Mouse (Mus musculus) ES-Bruce4 (cell line): Measurements from ENCODE around the gene 4930430F08Rik. TPM values are rescaled to one million over a fixed set of nuclear protein-coding genes. Genes with fewer than 3 reads are reported as not detected.

Experiments used
- H3K27ac ChIP-seq: 2 replicates; pipeline ENCODE4 v1.5.1; 2012; ENCODE audit warnings: low read length, inconsistent platforms; ENCODE audit not compliant: insufficient read depth
- H3K27me3 ChIP-seq: 2 replicates; pipeline ENCODE4 v1.6.1; 2012; ENCODE audit warnings: mild to moderate bottlenecking, low read length, inconsistent platforms; ENCODE audit not compliant: control insufficient read depth, poor library complexity, insufficient read depth, severe bottlenecking
- H3K36me3 ChIP-seq: 2 replicates; pipeline ENCODE4 v1.6.1; 2012; ENCODE audit warnings: inconsistent platforms, mild to moderate bottlenecking, low read length, moderate library complexity; ENCODE audit not compliant: control insufficient read depth, poor library complexity, insufficient read depth, severe bottlenecking
- H3K4me1 ChIP-seq: one replicate; pipeline ENCODE4 v1.8.1; 2011; ENCODE audit warnings: low read length; ENCODE audit not compliant: control insufficient read depth, insufficient read depth
- H3K4me3 ChIP-seq: 2 replicates; pipeline ENCODE4 v1.5.1; 2011; ENCODE audit warnings: low read depth, mild to moderate bottlenecking, low read length
- H3K9ac ChIP-seq: 2 replicates; pipeline ENCODE4 v1.6.1; 2012; ENCODE audit warnings: low read depth, mild to moderate bottlenecking, inconsistent platforms; ENCODE audit not compliant: poor library complexity, severe bottlenecking
- H3K9me3 ChIP-seq: replicated peaks from 2 replicates; pipeline ENCODE4 v1.6.1; 2012; ENCODE audit warnings: mild to moderate bottlenecking, low read length, inconsistent platforms; ENCODE audit not compliant: control insufficient read depth, poor library complexity, insufficient read depth, severe bottlenecking
- CTCF ChIP-seq: IDR thresholded peaks from one replicate; pipeline ENCODE4 v1.8.1; 2011; ENCODE audit warnings: low read depth, low read length
- EP300 ChIP-seq: IDR thresholded peaks from 2 replicates; pipeline ENCODE4 v1.6.1; 2011; ENCODE audit warnings: low read depth, low read length; ENCODE audit not compliant: insufficient read depth
- POLR2A ChIP-seq: IDR thresholded peaks from one replicate; pipeline ENCODE4 v1.8.1; 2011; ENCODE audit warnings: low read length; ENCODE audit not compliant: insufficient read depth
- polyA plus RNA-seq: library from polyadenylated mRNA; stranded (reverse); fragments of >200 nt; gene quantifications from 2 replicates; pipeline ENCODE4 v1.2.4, GENCODE M21; 2011; ENCODE audit warnings: low read depth; ENCODE audit not compliant: missing spikeins, insufficient read depth, insufficient read length

4930430F08Rik gene
- 28.0 and 28.8 TPM in 2 replicates for polyA plus RNA-seq

- H3K4me3 ChIP-seq = no peak within 1 kb of the TSS
- H3K27me3 ChIP-seq = no peaks in the 10 kb centered on the region
- no peak for TF ChIP-seq EP300
- H3K27ac ChIP-seq = no peak within 1 kb of the TSS
- H3K9ac ChIP-seq = no peak within 1 kb of the TSS
- H3K36me3 ChIP-seq = peaks cover 6% of the 10 kb centered on the region; the same call in 1 of the 2 replicates
- no peaks in the 10 kb centered on the region for H3K4me1 ChIP-seq
- peaks cover 14% of the 10 kb centered on the region for H3K9me3 ChIP-seq
These were observed at the start of gene 4930430F08Rik, which contains the start of gene 1700017N19Rik for GRCm38 (mm10) chr10:100590323-100590722. 4930430F08Rik (minus strand) TSS chr10:100590423. 1700017N19Rik (plus strand) TSS chr10:100590484.

GRCm38 (mm10) chr10:100629762-100630438 is 39.7 kb upstream of the 4930430F08Rik start:
- Histone ChIP-seq H3K27ac (no peak overlapping the region), H3K27me3 (no peaks in the 10 kb centered on the region), H3K4me1 (no peaks in the 10 kb centered on the region), H3K9ac (no peak overlapping the region), H3K9me3 (no peaks in the 10 kb centered on the region), H3K36me3 (no peaks in the 10 kb centered on the region), H3K4me3 (no peak overlapping the region)
- TF ChIP-seq CTCF = peak; percentile 60
- TF ChIP-seq EP300 = no peak
- TF ChIP-seq POLR2A = no peak

- Histone ChIP-seq H3K9me3 (no peaks in the 10 kb centered on the region), H3K9ac (no peak overlapping the region), H3K36me3 (no peaks in the 10 kb centered on the region), H3K4me3 (no peak overlapping the region), H3K27ac (no peak overlapping the region), H3K27me3 (no peaks in the 10 kb centered on the region), H3K4me1 (no peaks in the 10 kb centered on the region)
- TF ChIP-seq EP300 (no peak), POLR2A (no peak), CTCF (no peak)
These were observed 32.3 kb upstream of the 4930430F08Rik start for GRCm38 (mm10) chr10:100622494-100622893.

- Histone ChIP-seq H3K27me3 (no peaks in the 10 kb centered on the region), H3K4me3 (no peak overlapping the region), H3K9me3 (no peaks in the 10 kb centered on the region), H3K9ac (no peak overlapping the region), H3K4me1 (no peaks in the 10 kb centered on the region), H3K36me3 (no peaks in the 10 kb centered on the region), H3K27ac (no peak overlapping the region)
- TF ChIP-seq CTCF (no peak), POLR2A (no peak), EP300 (no peak)
These were observed 29.8 kb upstream of the 4930430F08Rik start for GRCm38 (mm10) chr10:100620040-100620439.

GRCm38 (mm10) chr10:100619474-100619873 is 29.3 kb upstream of the 4930430F08Rik start:
- Histone ChIP-seq H3K9me3 (no peaks in the 10 kb centered on the region), H3K4me1 (no peaks in the 10 kb centered on the region), H3K27ac (no peak overlapping the region), H3K4me3 (no peak overlapping the region), H3K9ac (no peak overlapping the region), H3K36me3 (no peaks in the 10 kb centered on the region), H3K27me3 (no peaks in the 10 kb centered on the region)
- TF ChIP-seq CTCF (no peak), EP300 (no peak), POLR2A (no peak)

GRCm38 (mm10) chr10:100617233-100617903 is 27.1 kb upstream of the 4930430F08Rik start:
- Histone ChIP-seq H3K9ac (no peak overlapping the region), H3K9me3 (no peaks in the 10 kb centered on the region), H3K36me3 (no peaks in the 10 kb centered on the region), H3K27me3 (no peaks in the 10 kb centered on the region), H3K4me1 (no peaks in the 10 kb centered on the region), H3K4me3 (no peak overlapping the region), H3K27ac (no peak overlapping the region)
- no peak for TF ChIP-seq POLR2A
- no peak for TF ChIP-seq EP300
- no peak for TF ChIP-seq CTCF
